Comparison of ENCODE assay signal across 8 mouse cellular contexts in the genomic region with DNA sequence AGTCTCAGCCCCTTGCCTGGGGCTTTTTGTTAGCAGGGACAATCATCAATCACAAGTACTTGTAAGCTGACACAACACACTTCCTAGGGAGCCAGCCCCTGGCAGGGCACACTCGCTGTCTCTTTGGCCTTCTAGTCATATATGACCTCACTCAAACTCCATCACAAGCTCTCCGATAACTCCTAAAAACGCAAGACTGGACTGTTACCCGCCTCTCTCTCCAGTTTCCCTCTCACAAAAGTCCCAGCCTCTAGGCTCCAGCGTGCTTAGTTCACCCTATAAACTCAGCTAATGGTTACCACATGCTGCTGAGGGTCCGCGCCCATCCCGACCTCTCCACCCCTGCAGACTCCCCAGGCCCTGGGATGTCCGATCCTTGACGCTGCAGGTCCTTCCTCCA. TPM values are rescaled to one million over a fixed set of nuclear protein-coding genes. Genes with fewer than 3 reads are reported as not detected.
A peak's percentile ranks its signal among the peaks of the same experiment; 100 is the strongest.
DNase-seq lines count a peak whose midpoint lies in the region; ATAC-seq and TF ChIP-seq lines count a peak whose summit lies in the region.

No protein-coding gene starts in this region.

- peak overlapping the region; percentile 71 for H3K4me3 ChIP-seq in heart, postnatal 0 days (ENCODE audit: low read depth, low read length)
- H3K4me3 ChIP-seq in liver, postnatal 0 days (ENCODE audit: low read depth, low read length) = peak overlapping the region; percentile 55
- no peak overlapping the region; the same call in 1 of the 2 replicates for H3K4me3 ChIP-seq in layer of hippocampus, adult 2 months

- H3K4me2 ChIP-seq in heart, postnatal 0 days (ENCODE audit: low read depth, low read length) = peak overlapping the region; percentile 99
- H3K4me2 ChIP-seq in liver, postnatal 0 days (ENCODE audit: low read depth, low read length) = peak overlapping the region; percentile 88

- H3K27me3 ChIP-seq in heart, postnatal 0 days (ENCODE audit: control insufficient read depth, insufficient read depth, low read length) = peaks cover 17% of the 10 kb centered on the region; the same call in 1 of the 2 replicates
- peaks cover 34% of the 10 kb centered on the region for H3K27me3 ChIP-seq in liver, postnatal 0 days (ENCODE audit: insufficient read depth, low read length)

- peak overlapping the region; percentile 26; the same call in 1 of the 2 replicates for H3K9ac ChIP-seq in heart, postnatal 0 days (replicated peaks; ENCODE audit: low read depth, low read length)
- no peak overlapping the region for H3K9ac ChIP-seq in liver, postnatal 0 days (replicated peaks)

- no peak for ATAC-seq in heart, postnatal 0 days (ENCODE audit: insufficient read depth, low read depth)
- ATAC-seq in liver, postnatal 0 days = no peak

- under 1% methylated on average over 10 of the region's 10 CpGs for WGBS in heart, postnatal 0 days
- WGBS in liver, postnatal 0 days (ENCODE audit: insufficient replicate concordance) = 3% methylated on average over 10 of the region's 10 CpGs

- intact Hi-C loops in left cerebral cortex, postnatal 10 days (cut with DNase I) = loop anchor here (10.0 kb wide), 1 partner anchor 384 kb away; no protein-coding TSS in a partner anchor

- H3K9me3 ChIP-seq in heart, postnatal 0 days (replicated peaks; ENCODE audit: control insufficient read depth, low read length) = no peaks in the 10 kb centered on the region
- H3K9me3 ChIP-seq in liver, postnatal 0 days (ENCODE audit: low read length) = no peaks in the 10 kb centered on the region

- no peak for TF ChIP-seq EP300 in heart, postnatal 0 days (IDR thresholded peaks at IDR 0.05; ENCODE audit: low read depth)
- no peak for TF ChIP-seq EP300 in liver, postnatal 0 days (IDR thresholded peaks at IDR 0.05; ENCODE audit: low read depth)

- peak; percentile 20 to 22 for DNase-seq in gastrocnemius, adult 8-10 months (ENCODE audit: low spot score in 2 of 2)
- no peak for DNase-seq in gastrocnemius, adult 18-20 months (ENCODE audit: low spot score)
- peak; percentile 70 for DNase-seq in embryo, embryonic 10.5 days (ENCODE audit: low spot score)
- no peak for DNase-seq in heart, postnatal 0 days (ENCODE audit: low spot score)
- DNase-seq in liver, postnatal 0 days = no peak
- no peak for DNase-seq in layer of hippocampus, adult 2 months (ENCODE audit: low spot score in 2 of 2)
- no peak for DNase-seq in left cerebral cortex, postnatal 10 days (ENCODE audit: extremely low spot score in 1 of 2, low spot score in 2 of 2)
- DNase-seq in kidney, postnatal 4 days = no peak

- H3K27ac ChIP-seq in heart, postnatal 0 days (ENCODE audit: low read depth) = no peak overlapping the region
- no peak overlapping the region for H3K27ac ChIP-seq in liver, postnatal 0 days (ENCODE audit: low read depth)
- H3K27ac ChIP-seq in layer of hippocampus, adult 2 months = no peak overlapping the region

- H3K4me1 ChIP-seq in heart, postnatal 0 days (ENCODE audit: control insufficient read depth, insufficient read depth) = peaks cover 13% of the 10 kb centered on the region
- H3K4me1 ChIP-seq in liver, postnatal 0 days (ENCODE audit: insufficient read depth) = peaks cover 13% of the 10 kb centered on the region

- no peak for TF ChIP-seq CTCF in heart, postnatal 0 days (IDR thresholded peaks at IDR 0.05; ENCODE audit: low read depth)
- TF ChIP-seq CTCF in liver, postnatal 0 days (IDR thresholded peaks at IDR 0.05; ENCODE audit: low read depth) = no peak
- no peak for TF ChIP-seq CTCF in layer of hippocampus, adult 2 months (conservative IDR thresholded peaks at IDR 0.05)

- no peaks in the 10 kb centered on the region for H3K36me3 ChIP-seq in heart, postnatal 0 days (replicated peaks; ENCODE audit: control insufficient read depth, insufficient read depth, low read length)
- H3K36me3 ChIP-seq in liver, postnatal 0 days (replicated peaks; ENCODE audit: insufficient read depth, low read length) = no peaks in the 10 kb centered on the region

RNA-seq across cellular contexts. Expression of gene Sdk1, which starts 0.8 kb away (rescaled TPM):
- total RNA-seq in gastrocnemius, adult 8-10 months (2022) = 1 to 10 TPM in 3 of 4 experiments, under 1 TPM in 1; 0.77 to 1.4 (median 1.2) TPM
- total RNA-seq in gastrocnemius, adult 18-20 months (2021) = 1 to 10 TPM in 1 of 2 experiments, under 1 TPM in 1; 0.89 to 1.2 TPM
- 8.4 and 8.5 TPM in 2 replicates for total RNA-seq in heart, postnatal 0 days (2014; rRNA removed; ENCODE audit: low replicate concordance)
- 0.59 and 0.62 TPM in 2 replicates for polyA plus RNA-seq in heart, postnatal 0 days (2015; fragmentation: Nextera tagmentation; extraction: Ambion mirVana)
- 0.06 and 0.09 TPM in 2 replicates for polyA plus RNA-seq in liver, postnatal 0 days (2015; fragmentation: Nextera tagmentation; extraction: Ambion mirVana)
- 1 to 10 TPM; 6.3 to 8.9 TPM for total RNA-seq in layer of hippocampus, adult 2 months (2021)
- 10 to 100 TPM; 13.0 to 15.3 TPM for total RNA-seq in left cerebral cortex, postnatal 10 days (2021)

Comparison
In these comparisons a context has a peak if more than half of its experiments do, and no peak if none do; other contexts are left out.
1. DNase-seq: peak in gastrocnemius, adult 8-10 months (2 of 2) and embryo, embryonic 10.5 days (single experiment); none in gastrocnemius, adult 18-20 months (single experiment), heart, postnatal 0 days (single experiment), liver, postnatal 0 days (single experiment), layer of hippocampus, adult 2 months (0 of 2), left cerebral cortex, postnatal 10 days (0 of 2) and kidney, postnatal 4 days (0 of 2).